Mouse (Mus musculus) neural tube, embryonic 11.5 days (tissue): ENCODE data around the gene Prkcb. TPM values are rescaled to one million over a fixed set of nuclear protein-coding genes. Genes with fewer than 3 reads are reported as not detected.

ENCODE experiments used
- ATAC-seq: fragments of 200-750 bp; cut with Nextera tagmentation; 2 replicates; pipeline ENCODE4 v1.8.0; 2017; ENCODE audit warnings: moderate number of reproducible peaks, mild to moderate bottlenecking, moderate TSS enrichment, moderate library complexity; ENCODE audit not compliant: insufficient read depth, low FRiP score, low TSS enrichment
- DNase-seq: peaks from one replicate; pipeline ENCODE4 v3.0.0-alpha.2; 2015; ENCODE audit warnings: low spot score
- H3K27ac ChIP-seq: fragments of 300-500 bp; sonication (generic); 2 replicates; pipeline ENCODE4 v1.5.1; 2014; ENCODE audit warnings: low read depth, mild to moderate bottlenecking, low read length
- H3K27me3 ChIP-seq: fragments of 300-500 bp; sonication (generic); 2 replicates; pipeline ENCODE4 v1.6.1; 2014; ENCODE audit warnings: mild to moderate bottlenecking, low read length, mixed read lengths; ENCODE audit not compliant: control insufficient read depth, insufficient read depth
- H3K36me3 ChIP-seq: fragments of 300-500 bp; sonication (generic); 2 replicates; pipeline ENCODE4 v1.6.1; 2014; ENCODE audit warnings: mild to moderate bottlenecking, low read length, moderate library complexity, mixed read lengths; ENCODE audit not compliant: control insufficient read depth, insufficient read depth
- H3K4me1 ChIP-seq: fragments of 300-500 bp; sonication (generic); 2 replicates; pipeline ENCODE4 v1.6.1; 2014; ENCODE audit warnings: low read length, mixed read lengths; ENCODE audit not compliant: control insufficient read depth, insufficient read depth
- H3K4me2 ChIP-seq: fragments of 300-500 bp; sonication (generic); 2 replicates; pipeline ENCODE4 v1.6.1; 2014; ENCODE audit warnings: low read depth, mild to moderate bottlenecking, moderate library complexity
- H3K4me3 ChIP-seq: fragments of 300-500 bp; sonication (generic); 2 replicates; pipeline ENCODE4 v1.5.1; 2014; ENCODE audit warnings: low read depth, low read length
- H3K9ac ChIP-seq: fragments of 300-500 bp; sonication (generic); 2 replicates; pipeline ENCODE4 v1.6.1; 2014; ENCODE audit warnings: mild to moderate bottlenecking, low read length
- H3K9me3 ChIP-seq: fragments of 300-500 bp; sonication (generic); 2 replicates; pipeline ENCODE4 v1.6.1; 2016; ENCODE audit warnings: low read length; ENCODE audit not compliant: control insufficient read depth
- WGBS: fragments of 180-500 bp; shearing (Covaris S2); extraction: QIAGEN DNeasy Blood & Tissue Kit; methylation state at CpG from one replicate; pipeline ENCODE4 v1.1.7; 2014; 5-methylcytosine and 5-hydroxymethylcytosine counted together
- polyA plus RNA-seq: library from polyadenylated mRNA; unstranded; fragments of >200 nt; fragmentation: Nextera tagmentation; extraction: Ambion mirVana; gene quantifications from 2 replicates; pipeline ENCODE4 v1.2.1, GENCODE M21; 2014

Gene Prkcb
- polyA plus RNA-seq, 1 experiment from 2014 or later = 13.4 TPM

- 88% methylated on average over 8 of the region's 8 CpGs for WGBS
- no peaks in the 10 kb centered on the region for H3K36me3 ChIP-seq
- H3K9ac ChIP-seq = no peak overlapping the region
- ATAC-seq (no peak), DNase-seq (no peak)
- no peaks in the 10 kb centered on the region for H3K9me3 ChIP-seq
- H3K4me2 ChIP-seq = no peak overlapping the region
- H3K4me1 ChIP-seq = 0 out of 2 replicates have a peak, but pooled peaks cover 2% of the 10 kb centered on the region
- no peaks in the 10 kb centered on the region for H3K27me3 ChIP-seq
- H3K27ac ChIP-seq = no peak overlapping the region
- H3K4me3 ChIP-seq = no peak overlapping the region
Observed at GRCm38 (mm10) chr7:122492041-122492440, 203.5 kb downstream of the Prkcb start.

DNA sequence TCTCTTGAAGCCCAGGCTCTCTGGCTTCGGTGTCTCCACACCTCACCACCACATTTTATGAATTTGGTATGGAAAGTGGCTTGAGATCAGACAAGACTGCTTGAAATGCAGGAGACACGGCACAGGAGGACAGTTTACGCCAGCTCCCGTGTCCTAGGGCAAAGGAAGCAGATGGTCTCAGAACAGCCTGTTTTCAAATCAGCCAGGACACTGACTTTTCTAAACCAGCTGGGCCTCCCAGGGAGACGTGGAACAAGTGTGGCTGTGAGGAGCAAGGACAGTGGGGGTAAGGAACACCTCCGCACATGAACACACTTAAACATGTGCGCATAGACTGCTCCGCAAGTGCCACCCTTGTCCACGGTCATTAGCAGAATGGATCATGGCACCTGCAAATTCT is 204.4 kb downstream of the Prkcb start:
- DNase-seq (no peak), ATAC-seq (no peak)
- WGBS = 76% methylated on average over 9 of the region's 9 CpGs
- no peak overlapping the region for H3K4me2 ChIP-seq
- H3K9me3 ChIP-seq = no peaks in the 10 kb centered on the region
- H3K4me1 ChIP-seq = 0 out of 2 replicates have a peak, but pooled peaks cover 2% of the 10 kb centered on the region
- H3K4me3 ChIP-seq = no peak overlapping the region
- H3K36me3 ChIP-seq = no peaks in the 10 kb centered on the region
- no peaks in the 10 kb centered on the region for H3K27me3 ChIP-seq
- no peak overlapping the region for H3K27ac ChIP-seq
- no peak overlapping the region for H3K9ac ChIP-seq

DNA sequence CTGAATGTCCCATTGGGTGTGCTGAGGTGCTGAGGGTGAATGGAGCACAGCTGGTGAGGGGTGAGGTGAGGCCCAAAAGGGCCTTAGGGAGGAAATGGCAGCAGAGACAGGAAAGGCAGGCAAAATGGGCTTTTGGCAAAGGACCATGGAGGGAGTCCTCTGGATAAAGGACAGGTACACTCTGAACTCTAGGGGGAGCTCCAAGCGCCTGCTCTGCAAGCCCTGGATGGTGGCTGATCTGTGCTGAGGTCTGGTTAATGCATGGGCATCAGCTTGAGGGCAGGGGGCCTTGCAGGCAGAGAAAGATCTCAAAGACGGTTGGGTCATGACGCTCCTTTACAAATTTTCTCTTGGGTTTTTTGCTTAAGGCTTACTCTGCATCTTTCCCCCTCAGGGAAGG is 205.5 kb downstream of the Prkcb start:
- no peak overlapping the region for H3K9ac ChIP-seq
- H3K4me3 ChIP-seq = no peak overlapping the region
- WGBS = 15% methylated on average over 3 of the region's 3 CpGs
- no peak; the same call in 1 of the 2 replicates for ATAC-seq
- no peaks in the 10 kb centered on the region for H3K27me3 ChIP-seq
- peak; percentile 44 for DNase-seq
- H3K4me1 ChIP-seq = 0 out of 2 replicates have a peak, but pooled peaks cover 2% of the 10 kb centered on the region
- no peak overlapping the region for H3K4me2 ChIP-seq
- no peaks in the 10 kb centered on the region for H3K36me3 ChIP-seq
- no peak overlapping the region for H3K27ac ChIP-seq
- H3K9me3 ChIP-seq = no peaks in the 10 kb centered on the region

DNA sequence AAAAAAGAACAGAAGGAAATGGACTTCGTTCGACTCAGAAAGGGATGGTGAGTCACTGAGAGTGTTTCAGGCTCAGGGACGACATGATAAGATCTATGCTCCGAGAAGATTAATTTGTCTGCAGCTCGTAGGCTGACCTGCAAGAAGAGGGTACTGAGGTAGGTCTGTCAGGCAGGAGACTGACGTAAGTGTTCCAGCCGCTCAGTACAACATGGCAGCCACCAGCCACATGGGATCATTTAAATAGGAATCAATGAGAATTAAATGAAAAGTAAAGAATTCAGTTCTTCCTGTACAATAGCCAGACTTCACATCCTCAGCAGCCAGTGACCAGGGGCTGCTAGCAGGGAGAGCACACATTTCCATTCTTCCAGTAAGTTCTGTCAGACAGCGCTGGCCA is 209.0 kb downstream of the Prkcb start:
- H3K27ac ChIP-seq = no peak overlapping the region
- no peak for DNase-seq
- H3K4me1 ChIP-seq = no peaks in the 10 kb centered on the region
- H3K4me3 ChIP-seq = no peak overlapping the region
- ATAC-seq = no peak
- WGBS = 80% methylated on average over 8 of the region's 8 CpGs
- no peaks in the 10 kb centered on the region for H3K36me3 ChIP-seq
- no peaks in the 10 kb centered on the region for H3K27me3 ChIP-seq
- H3K9me3 ChIP-seq = no peaks in the 10 kb centered on the region
- H3K4me2 ChIP-seq = no peak overlapping the region
- no peak overlapping the region for H3K9ac ChIP-seq

- 68% methylated on average over 5 of the region's 5 CpGs for WGBS
- no peak for DNase-seq
- H3K4me2 ChIP-seq = no peak overlapping the region
Observed at GRCm38 (mm10) chr7:122498461-122498860, 209.9 kb downstream of the Prkcb start.

GRCm38 (mm10) chr7:122499743-122500597 is 211.4 kb downstream of the Prkcb start:
- no peak overlapping the region for H3K4me3 ChIP-seq
- ATAC-seq (no peak), DNase-seq (no peak)
- H3K9me3 ChIP-seq = no peaks in the 10 kb centered on the region
- H3K27ac ChIP-seq = no peak overlapping the region
- no peaks in the 10 kb centered on the region for H3K4me1 ChIP-seq
- no peak overlapping the region for H3K9ac ChIP-seq
- no peak overlapping the region for H3K4me2 ChIP-seq
- no peaks in the 10 kb centered on the region for H3K27me3 ChIP-seq
- 87% methylated on average over 9 of the region's 9 CpGs for WGBS
- H3K36me3 ChIP-seq = no peaks in the 10 kb centered on the region

More at GRCm38 (mm10) chr7:122498461-122498860, 209.9 kb downstream of the Prkcb start:
- Histone ChIP-seq H3K36me3 (no peaks in the 10 kb centered on the region), H3K9me3 (no peaks in the 10 kb centered on the region), H3K4me1 (no peaks in the 10 kb centered on the region), H3K4me3 (no peak overlapping the region), H3K27me3 (no peaks in the 10 kb centered on the region), H3K27ac (no peak overlapping the region), H3K9ac (no peak overlapping the region)
- ATAC-seq = no peak

- H3K27ac ChIP-seq = no peak overlapping the region
- no peaks in the 10 kb centered on the region for H3K36me3 ChIP-seq
- ATAC-seq (no peak), DNase-seq (no peak)
- no peaks in the 10 kb centered on the region for H3K9me3 ChIP-seq
- no peak overlapping the region for H3K4me2 ChIP-seq
- no peaks in the 10 kb centered on the region for H3K27me3 ChIP-seq
- no peak overlapping the region for H3K9ac ChIP-seq
- 71% methylated on average over 2 of the region's 2 CpGs for WGBS
- no peak overlapping the region for H3K4me3 ChIP-seq
- H3K4me1 ChIP-seq = no peaks in the 10 kb centered on the region
Observed at GRCm38 (mm10) chr7:122506467-122506866, 217.9 kb downstream of the Prkcb start.

DNA sequence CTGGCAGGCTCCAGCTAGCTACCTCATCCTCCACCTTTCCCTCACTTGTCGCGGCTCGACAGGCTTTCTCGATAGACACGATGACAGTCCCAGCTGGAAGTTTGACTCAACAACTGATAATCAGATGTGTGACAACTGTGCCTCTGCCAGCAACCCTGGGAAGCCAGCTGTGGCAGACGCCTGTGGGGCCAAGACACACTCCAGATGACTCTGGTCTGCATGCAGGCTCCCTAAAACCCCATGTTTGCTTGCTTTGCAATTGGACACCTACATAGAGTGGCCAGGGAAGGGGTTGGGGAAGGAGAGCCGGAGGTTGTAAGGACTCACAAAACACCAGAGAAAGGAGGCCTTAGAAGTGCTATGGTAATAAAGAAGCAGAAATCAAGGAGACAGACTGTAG is 221.4 kb downstream of the Prkcb start:
- 63% methylated on average over 7 of the region's 7 CpGs for WGBS
- no peaks in the 10 kb centered on the region for H3K9me3 ChIP-seq
- H3K9ac ChIP-seq = no peak overlapping the region
- H3K27me3 ChIP-seq = no peaks in the 10 kb centered on the region
- no peaks in the 10 kb centered on the region for H3K36me3 ChIP-seq
- DNase-seq (no peak), ATAC-seq (no peak)
- no peak overlapping the region for H3K27ac ChIP-seq
- no peaks in the 10 kb centered on the region for H3K4me1 ChIP-seq
- H3K4me3 ChIP-seq = no peak overlapping the region
- H3K4me2 ChIP-seq = no peak overlapping the region

DNA sequence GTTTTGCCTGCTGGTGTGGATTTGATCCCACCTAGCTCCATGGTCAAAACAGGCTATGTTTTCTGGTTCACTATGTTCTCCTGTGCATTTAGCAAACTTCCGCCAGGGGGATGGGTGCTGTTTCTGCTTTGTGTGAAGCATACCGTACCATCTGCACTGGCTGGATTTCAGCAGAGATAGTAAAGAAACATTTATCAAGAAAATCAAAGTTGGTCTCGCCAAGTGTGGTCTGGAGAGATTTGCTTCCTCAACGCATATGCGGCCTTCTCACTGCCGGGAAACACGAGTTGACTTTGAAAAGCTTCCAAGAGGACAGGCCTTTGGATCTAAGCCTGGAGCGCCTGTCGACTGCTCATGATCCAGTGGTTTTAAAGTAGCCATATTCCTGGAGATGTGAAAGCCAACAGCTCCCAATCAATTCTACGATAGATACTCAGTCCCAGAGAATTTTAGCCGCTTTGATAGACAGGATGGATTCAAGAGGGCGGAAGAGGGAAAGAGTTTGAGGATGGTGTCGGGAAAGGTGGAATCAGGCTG is 223.9 kb downstream of the Prkcb start:
- H3K4me2 ChIP-seq = no peak overlapping the region
- no peaks in the 10 kb centered on the region for H3K27me3 ChIP-seq
- no peak overlapping the region for H3K4me3 ChIP-seq
- WGBS = 92% methylated on average over 13 of the region's 13 CpGs
- H3K36me3 ChIP-seq = no peaks in the 10 kb centered on the region
- ATAC-seq (no peak), DNase-seq (no peak)
- H3K9me3 ChIP-seq = no peaks in the 10 kb centered on the region
- no peak overlapping the region for H3K9ac ChIP-seq
- no peak overlapping the region for H3K27ac ChIP-seq
- H3K4me1 ChIP-seq = no peaks in the 10 kb centered on the region
